Mouse (Mus musculus) kidney, adult 11 months (tissue): ENCODE data around the gene Pgr.

Experiments used
- DNase-seq: peaks from one replicate; pipeline ENCODE4 v3.0.0; 2022

The Pgr gene

DNA sequence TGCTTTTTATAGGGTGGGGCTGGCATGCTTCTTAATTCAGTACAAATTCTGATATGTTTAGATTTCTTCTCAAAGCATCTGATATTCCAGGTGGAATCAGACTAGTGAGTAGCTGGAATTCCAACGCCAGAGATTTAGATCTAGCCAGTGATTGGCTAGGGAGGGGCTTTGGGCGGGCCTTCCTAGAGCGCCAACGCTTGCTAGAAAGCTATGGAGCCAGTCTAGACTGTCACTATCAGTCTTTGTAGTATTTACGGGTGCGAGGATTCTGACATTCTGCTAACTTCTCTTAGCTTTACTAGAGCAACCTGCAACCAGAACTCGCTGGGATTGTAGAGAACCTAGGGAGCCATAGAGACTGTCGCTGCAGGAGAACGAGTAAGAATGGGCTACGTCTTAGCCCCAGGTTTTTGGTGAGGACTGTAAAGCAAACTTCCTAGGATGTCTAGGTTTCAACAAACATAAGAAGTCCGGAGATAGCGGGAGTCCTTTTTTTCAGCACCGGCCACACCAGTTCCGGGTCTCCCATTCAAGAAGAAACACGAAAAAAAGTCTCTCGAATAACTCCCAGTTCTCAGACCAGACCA, at the start of gene Pgr:
Gene Pgr, plus strand, starts transcription at position 218 of the 587 bp plus-strand sequence.
- DNase-seq, result no peak

DNA sequence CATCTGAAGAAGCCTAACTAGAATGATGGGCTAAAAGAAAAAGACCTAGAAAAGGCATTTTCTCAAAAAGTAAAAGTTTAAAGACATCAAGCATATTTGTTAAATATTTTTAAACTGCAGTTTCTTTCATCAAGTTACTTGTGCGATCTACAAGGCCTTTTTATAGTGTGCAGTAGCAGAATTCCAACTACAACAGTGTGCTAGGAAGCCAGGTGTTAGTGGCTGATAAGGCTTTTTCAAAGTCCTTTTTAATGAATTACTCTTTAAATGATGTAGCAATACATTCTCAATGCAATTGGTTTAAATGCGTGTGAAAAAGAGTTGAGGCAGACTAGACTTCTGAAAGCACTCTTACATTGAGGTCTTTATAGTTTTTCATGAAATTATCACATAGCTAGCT, 42.2 kb upstream of the Pgr start:
- DNase-seq, result no peak

DNA sequence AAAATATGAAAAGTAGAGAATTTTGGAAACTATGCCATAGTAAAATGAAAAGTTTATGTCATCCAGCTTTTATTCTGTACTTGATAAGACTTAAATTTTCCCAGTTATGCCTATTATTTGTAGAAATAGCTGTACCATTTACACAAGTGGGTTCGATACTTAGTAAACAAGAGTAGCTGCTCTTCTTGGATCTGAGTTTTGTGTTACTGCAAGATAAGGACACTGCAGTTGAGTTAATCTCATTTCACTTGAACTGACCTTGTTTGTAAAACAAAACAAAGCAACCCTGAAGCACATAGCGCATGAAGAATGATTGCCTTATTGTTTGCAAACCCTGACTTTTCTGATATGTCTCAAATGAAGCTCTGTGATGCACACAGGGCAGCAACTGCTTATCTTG, 31.1 kb upstream of the Pgr start:
- no peak for DNase-seq

DNA sequence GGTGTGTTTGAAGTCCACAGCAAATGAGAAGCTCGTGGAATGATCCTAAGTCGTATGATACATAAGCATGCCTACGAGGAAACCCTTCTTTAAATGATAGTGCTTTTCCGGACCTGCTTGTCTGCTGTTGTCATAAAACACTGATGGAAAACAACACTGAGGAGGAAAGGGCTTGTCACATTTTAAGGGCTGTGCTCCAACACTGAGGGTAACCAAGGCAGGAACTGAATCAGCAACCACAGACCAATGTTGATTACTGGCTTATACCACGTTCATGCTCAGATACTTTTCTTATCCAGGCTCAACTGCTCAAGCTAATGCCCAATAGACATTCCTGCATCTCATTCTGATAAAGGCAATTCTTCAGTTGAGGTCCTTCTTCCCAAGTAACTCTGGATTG, 4.4 kb upstream of the Pgr start:
- no peak for DNase-seq

DNA sequence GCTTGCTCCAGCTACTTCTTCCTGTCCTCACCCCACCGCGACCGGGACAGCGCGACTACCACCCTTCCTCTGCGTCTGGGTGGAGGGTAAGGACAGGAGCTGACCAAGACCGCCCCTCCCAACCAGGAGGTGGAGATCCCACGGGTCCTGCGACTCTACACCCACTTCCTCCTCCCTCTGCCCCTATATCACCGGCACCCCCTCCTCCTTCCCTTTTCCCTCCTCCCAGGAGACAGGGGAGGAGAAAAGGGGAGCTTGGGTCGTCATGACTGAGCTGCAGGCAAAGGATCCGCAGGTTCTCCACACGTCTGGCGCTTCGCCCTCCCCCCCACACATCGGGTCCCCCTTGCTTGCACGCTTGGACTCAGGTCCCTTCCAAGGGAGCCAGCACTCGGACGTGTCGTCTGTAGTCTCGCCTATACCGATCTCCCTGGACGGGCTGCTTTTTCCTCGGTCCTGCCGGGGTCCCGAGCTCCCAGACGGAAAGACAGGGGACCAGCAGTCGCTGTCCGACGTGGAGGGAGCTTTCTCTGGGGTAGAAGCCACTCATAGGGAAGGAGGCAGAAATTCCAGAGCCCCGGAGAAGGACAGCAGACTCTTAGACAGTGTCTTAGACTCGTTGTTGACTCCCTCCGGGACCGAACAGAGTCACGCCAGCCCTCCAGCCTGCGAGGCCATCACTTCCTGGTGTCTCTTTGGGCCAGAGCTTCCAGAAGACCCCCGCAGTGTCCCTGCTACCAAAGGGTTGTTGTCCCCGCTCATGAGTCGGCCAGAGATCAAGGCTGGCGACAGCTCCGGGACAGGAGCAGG, 775 bp downstream of the Pgr start:
- DNase-seq, result peak; percentile 25

DNA sequence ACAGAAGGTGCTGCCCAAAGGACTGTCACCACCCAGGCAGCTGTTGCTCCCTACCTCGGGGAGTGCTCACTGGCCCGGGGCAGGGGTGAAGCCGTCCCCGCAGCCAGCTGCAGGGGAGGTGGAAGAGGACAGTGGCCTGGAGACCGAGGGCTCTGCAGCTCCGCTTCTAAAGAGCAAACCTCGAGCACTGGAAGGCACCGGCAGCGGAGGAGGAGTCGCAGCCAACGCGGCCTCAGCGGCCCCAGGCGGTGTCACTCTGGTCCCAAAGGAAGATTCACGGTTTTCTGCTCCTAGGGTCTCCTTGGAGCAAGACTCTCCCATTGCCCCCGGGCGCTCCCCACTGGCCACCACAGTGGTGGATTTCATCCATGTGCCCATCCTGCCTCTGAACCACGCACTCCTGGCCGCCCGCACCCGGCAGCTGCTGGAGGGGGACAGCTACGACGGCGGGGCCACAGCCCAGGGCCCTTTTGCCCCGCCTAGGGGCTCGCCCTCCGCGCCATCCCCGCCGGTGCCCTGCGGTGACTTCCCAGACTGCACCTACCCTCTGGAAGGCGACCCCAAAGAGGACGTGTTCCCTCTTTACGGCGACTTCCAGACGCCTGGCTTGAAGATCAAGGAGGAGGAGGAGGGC, 1.5 kb downstream of the Pgr start:
- no peak for DNase-seq

DNA sequence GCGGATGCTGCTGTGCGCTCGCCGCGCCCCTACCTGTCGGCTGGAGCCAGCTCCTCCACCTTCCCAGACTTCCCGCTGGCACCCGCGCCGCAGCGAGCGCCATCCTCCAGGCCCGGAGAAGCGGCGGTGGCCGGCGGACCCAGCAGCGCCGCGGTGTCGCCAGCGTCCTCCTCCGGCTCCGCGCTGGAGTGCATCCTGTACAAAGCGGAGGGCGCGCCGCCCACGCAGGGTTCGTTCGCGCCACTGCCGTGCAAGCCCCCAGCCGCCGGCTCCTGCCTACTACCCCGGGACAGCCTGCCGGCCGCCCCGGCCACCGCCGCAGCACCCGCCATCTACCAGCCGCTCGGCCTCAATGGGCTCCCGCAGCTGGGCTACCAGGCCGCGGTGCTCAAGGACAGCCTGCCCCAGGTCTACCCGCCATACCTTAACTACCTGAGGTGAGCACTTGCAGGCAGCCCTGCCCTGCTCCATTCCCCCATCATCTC, 2.1 kb downstream of the Pgr start:
- DNase-seq, result no peak

DNA sequence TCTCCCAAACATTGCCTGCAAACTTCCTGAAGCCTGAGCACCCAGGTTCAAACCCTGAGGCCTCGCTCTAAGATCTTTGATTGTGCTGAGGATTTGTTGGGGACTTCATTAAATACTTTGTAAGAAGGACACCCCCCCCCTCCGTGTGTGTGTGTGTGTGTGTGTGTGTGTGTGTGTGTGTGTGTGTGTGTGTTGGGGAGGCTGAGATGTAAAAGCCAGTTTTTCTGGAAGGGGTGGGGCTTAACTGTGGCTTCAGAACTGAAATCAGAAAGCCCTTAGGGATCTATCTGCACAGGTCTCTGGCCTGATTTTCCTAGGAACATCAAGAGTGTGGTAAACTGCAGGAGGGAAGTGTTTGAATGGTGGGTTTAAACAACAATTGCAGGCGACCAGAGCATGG, 2.6 kb downstream of the Pgr start:
- DNase-seq, result no peak

DNA sequence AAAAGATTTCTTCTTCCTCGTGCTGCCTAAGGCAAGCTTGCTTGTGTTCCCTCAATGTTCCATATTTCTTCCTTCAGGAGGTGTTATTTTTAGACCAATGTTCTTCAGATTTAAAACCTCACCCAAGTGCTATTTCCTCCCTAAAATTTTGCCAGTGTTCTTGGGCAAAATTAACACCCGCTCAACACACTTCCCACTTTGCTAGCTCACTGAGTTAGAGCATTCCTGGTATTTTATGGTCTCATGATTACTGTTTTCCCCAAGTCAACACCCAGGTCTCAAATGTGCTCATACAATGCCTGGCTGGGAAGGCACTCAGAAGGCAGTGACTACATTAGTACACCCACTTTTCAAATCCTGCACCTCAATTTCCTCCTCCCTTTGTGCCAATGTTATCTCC, 27.9 kb downstream of the Pgr start:
- no peak for DNase-seq

DNA sequence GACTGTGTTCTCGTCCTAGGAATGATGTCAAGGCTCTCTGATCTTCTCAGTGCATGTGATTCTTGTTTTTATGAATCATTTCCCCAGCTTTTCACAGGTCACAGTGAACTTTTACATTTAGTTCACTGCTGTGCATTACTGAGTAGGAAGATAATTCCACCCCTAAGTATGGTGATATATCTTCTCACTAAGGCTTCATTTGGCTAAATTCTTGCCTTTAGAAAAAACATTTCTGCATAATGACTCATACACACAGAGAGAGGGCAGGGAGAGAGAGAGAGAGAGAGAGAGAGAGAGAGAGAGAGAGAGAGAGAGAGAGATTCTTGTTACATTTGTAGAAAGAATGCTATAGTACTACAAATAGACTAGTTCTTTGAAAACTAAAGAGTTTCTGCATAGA, 38.1 kb downstream of the Pgr start:
- no peak for DNase-seq

DNA sequence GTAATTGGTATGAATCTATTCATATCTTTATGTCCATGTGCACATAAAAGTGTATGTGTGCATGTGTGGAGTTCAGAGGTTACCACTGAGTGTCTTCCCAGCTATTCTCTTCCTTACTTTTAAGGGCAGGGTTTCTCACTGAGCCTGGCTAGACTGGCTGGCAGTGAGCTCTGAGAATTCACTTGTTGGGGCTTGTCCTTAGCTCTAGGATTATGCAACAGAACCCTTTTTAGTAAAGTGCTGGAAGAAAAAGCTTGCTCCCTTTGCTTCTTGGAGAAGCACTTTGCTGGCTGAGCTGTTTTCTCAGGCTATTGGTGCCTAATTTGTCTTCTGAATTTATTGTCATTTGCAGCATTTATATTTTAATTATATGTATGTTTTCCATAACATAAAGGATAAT, 53.7 kb downstream of the Pgr start:
- DNase-seq, result no peak

DNA sequence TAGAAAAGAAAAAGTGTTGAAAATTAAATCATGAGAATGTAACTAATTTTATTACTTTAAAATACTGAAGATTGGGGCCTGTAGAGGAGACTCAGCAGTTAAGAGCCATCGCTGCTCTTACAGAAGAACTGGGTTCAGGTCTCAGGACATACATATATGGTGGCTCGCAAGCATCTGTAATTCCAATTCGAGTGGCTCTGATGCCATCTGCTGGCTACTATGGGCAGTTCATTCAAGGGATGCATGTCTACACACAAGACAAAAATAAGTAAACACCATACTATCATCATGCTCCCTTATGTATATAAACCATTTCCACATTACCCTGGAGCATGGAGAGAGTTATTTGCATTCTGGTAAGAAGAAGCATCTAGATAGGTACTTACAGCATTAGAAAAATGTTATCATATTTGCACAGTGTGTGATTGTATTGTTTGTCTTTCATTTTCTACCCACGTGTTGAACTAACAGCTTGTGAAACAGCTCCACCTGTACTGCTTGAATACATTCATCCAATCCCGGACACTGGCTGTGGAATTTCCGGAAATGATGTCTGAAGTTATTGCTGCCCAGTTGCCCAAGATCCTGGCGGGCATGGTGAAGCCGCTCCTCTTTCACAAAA, 65.0 kb downstream of the Pgr start:
- peak; percentile 3 for DNase-seq

DNA sequence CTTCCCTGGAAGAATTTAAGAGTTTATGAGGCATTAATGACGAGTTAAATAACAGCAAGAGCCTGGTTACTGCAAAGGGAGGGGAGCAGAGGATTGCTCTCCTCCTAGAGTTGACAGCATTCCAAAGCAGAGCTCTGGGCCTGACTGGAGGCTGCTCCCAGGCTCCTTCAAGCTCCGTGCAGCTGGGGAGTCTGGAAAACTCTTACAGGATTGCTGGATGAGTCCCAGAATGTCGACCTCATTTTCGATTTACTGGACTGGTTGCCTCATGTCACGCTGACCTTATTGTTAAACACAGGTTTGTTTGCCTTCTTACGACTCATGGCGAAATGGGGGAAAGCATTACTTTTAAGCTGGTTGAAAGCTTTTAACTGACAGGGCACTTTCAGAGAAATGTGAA, 70.6 kb downstream of the Pgr start:
- no peak for DNase-seq

DNA sequence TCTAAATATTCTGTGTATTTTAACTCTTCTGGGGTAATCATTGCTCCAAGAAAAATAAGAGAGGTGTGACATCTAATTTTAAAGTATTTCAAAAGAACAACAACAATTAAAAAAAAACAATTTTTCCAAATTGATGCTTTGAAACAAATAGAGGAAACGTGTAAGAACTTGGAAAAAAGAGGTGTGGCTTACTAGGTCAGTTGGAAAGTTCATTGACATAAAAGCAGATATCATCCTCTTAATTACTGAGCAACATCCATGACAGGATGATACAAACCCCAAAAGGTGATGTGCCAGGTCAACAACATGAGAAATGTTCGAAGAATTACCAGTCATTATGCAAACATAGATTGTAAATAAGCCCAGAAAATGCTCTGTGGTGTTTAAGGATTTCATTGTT, 71.9 kb downstream of the Pgr start, which contains the start of gene Gm16485:
Gene Gm16485, plus strand, starts transcription at position 301 of the 400 bp plus-strand sequence.
- no peak for DNase-seq

DNA sequence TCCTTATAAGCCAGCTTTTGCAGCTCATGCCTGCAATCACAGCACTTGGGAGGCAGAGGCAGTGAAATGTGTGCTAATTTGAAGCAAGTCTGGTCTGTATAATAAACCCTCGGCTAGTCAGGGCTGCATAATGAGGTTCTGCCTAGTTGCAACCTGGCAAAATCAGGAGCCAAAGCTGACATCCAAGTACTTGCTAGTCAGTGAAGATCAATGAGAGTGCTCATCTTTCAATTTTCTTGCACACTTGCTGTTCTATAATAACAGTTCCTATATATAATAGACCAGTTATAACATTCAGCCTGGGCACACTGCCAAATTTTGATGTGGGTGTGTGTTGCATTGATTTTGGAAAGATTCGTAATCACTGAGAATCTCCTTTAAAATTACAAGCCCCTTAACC, 78.1 kb downstream of the Pgr start:
- no peak for DNase-seq

DNA sequence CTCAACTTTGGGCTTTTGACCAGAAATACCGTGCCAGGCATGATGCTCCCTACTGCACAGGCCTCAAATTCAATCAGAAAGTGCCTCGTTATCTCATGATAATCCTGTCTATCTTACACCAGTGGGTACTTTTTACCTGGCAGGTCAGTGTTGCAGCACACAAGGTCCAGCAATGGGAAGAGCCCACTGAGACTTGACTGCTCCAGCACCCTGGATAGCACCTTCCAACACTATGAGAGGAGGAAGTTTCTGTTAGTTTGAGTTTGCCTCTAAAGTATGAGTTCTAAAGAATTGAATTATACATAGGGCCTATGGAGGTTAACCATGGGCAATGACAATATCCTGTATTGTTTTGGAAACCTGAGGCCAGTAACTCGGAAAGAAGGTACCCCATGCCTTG, 82.7 kb downstream of the Pgr start:
- no peak for DNase-seq

DNA sequence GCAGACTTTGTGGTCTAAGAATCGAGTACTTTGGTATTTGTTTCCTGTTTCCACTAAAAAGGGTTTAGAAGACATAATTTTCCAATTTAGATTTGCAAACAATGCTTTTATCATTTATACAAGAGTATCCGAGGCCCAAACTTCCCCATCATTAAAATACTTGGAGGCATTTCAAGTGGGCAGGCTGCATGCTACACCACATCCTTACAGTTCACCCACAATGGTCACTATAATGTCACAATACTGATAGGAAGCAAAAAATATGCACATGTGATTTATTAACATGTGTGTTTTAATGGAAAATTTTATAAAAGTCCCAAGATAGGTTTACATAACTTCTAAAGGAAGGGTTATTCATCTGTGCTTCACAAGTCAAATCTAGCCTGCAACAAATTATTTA, 96.9 kb downstream of the Pgr start:
- no peak for DNase-seq

DNA sequence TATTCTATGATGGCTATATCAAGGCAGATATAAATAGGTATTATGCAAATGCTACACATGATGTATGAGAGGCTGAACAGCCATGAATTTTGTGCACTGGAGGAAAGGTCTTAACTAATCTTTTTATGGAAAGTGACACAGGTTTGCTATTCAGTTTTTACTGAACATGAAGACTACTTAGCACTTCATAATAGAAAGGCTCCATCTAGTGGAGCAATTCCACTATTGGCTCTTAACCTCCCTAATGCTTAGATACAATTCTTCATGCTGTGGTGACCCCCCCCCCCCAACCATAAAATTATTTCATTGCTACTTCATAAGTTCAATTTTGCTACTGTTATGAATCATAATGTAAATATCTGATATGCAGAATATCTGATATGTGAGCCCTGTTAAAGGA, 101.5 kb downstream of the Pgr start:
- DNase-seq, result no peak

DNA sequence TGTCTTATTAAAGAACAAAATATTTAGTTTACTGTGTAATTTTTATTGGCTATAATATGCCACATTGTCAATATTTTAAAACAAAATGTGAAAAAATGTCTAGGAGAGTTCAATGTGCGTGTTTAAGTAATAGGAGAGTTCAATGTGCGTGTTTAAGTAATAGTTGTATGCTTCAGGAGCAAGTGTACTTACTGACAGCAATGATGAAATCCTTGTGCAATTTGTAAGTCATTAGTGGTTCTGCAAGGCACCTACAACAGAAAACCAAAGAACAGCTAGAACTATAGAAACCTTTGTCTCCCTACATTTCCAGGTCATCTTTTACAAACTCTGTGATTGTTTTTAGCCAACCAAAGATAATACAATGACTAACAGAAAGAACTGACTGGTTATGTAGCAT, 115.5 kb downstream of the Pgr start:
- no peak for DNase-seq
